Mouse (Mus musculus) gastrocnemius, postnatal 10 days (tissue): Measurements from ENCODE around the gene Zfand4. TPM values are rescaled to one million over a fixed set of nuclear protein-coding genes. Genes with fewer than 3 reads are reported as not detected.
"Not testable (repeated sequence)": the region's sequence is repeated elsewhere in the genome, so short reads cannot be mapped to it uniquely, and the experiment has no call there.

ENCODE experiments used
- DNase-seq: peaks from one replicate; pipeline ENCODE4 v3.0.0; 2021; ENCODE audit warnings: mixed read lengths
- long read RNA-seq, 2 experiments: library from polyadenylated mRNA; stranded (forward); transcript quantifications; one replicate each; pipeline ENCODE4 v2.0.0; 2021
- total RNA-seq, 2 experiments: library from RNA; stranded (reverse); gene quantifications; 2 replicates each; pipeline ENCODE4 v1.2.3; 2021

Gene Zfand4
- total RNA-seq, result 1 to 10 TPM; 1.6 to 2.6 TPM
- long read RNA-seq, experiment 1, partial matches to known transcripts, result 1 of 4 reads
- long read RNA-seq, experiment 1, other reads (novel, unspliced or antisense), result 2 of 4 reads
- long read RNA-seq, experiment 2, partial matches to known transcripts, result 0 of 2 reads
- long read RNA-seq, experiment 2, other reads (novel, unspliced or antisense), result 0 of 2 reads

DNA sequence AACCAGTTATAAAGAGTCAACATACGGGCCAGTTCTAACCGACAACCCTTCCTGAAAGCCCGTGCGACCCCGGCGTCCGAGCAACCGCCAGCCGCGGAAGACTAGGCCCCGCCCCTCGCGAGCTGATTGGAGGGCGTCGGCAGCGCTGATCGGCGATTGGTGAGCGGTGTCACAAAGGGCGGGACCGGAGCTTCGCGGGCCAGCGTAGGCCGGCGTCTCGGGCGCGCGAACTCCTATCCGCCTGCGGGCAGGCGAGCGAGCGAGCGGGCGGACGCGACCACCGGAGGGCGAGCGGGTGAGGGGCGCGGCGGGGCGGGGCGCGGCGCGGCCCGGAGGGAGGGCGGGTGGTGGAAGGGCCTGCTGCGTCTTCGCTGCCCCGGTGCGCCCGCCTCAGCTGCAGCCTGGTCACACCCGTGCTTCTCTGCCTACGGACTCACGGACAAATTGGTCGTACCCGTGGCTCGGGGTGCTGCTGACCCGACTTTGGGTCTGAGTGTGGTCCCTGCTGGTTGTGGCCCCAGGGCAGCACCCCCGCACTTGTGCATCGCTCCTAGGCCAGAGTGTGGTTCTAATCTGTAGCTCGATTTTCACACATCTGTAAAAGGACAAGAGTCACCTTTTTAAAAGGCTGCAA, at the start of gene Zfand4:
Gene Zfand4, plus strand, starts transcription at position 205 of the 634 bp plus-strand sequence.
- DNase-seq, result peak; percentile 94

GRCm38 (mm10) chr6:116227767-116228166, 36.3 kb upstream of the Zfand4 start:
- no peak for DNase-seq

DNA sequence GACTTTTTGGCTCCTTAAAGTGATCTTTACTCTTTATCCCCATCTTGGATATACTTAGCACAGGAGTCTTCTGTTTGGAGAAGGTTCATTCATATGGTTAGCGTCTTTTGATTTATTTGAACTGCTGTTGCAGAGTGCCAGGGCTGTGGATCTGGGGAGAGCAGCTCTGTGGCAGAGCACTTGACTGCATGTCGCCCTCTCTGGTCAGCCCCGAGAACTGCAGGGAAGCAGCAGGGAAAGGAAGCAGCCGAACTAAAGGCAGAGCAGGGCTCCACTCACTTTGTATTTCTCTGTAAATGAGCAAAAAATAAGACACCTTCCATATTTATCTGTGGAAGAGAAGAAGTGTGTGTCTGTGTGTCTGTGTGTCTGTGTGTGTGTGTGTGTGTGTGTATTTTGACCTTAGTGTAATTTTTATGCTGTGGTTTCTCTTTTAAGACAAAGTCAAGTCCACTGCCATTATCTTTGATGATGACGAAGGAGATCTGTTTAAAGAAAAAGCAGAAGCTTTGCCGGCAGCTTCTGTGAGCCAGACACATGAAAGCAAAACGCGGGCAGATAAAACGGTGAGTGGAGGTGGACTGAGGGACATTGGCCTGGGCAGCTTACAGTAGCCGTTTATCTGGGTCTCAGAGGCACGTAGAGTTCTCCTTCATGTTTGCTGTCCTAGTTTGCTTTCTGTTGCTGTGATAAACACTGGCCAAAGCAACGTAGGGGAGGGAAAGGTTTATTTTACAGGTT, 35.1 kb upstream of the Zfand4 start:
- DNase-seq, result peak; percentile 69

DNA sequence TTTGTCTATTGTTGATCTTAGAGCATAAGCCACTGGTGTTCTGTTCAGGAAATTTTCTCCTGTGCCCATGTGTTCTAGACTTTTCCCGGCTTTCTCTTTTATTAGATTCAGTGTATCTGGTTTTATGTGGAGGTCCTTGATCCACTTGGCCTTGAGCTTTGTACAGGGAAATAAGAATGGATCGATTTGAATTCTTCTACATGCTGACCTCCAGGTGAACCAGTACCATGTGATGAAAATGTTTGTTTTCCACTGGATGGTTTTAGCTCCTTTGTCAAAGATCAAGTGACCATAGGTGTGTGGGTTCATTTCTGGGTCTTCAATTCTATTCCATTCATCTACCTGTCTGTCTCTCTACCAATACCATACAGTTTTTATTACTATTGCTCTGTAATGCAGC, 29.2 kb upstream of the Zfand4 start:
- DNase-seq, result not testable (repeated sequence)

GRCm38 (mm10) chr6:116235336-116235735, 28.7 kb upstream of the Zfand4 start:
- no peak for DNase-seq

DNA sequence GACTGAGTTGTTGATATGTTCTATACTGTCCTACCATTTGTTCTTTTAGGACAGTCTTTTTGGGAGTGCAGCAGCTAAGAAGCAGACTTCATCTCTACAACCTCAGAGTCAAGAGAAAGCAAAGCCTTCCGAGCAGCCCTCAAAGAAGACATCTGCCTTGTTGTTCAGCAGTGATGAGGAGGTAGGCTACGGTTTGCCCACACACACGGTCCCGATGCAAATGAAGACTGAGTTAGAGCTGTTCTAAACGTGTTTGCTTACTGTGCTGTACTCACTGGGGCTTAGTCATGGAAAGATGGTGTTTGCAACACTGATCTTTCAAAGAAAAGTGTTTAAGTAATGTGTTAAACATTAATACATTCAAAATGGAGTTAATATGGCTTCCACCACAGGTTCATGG, 25.9 kb upstream of the Zfand4 start:
- no peak for DNase-seq

GRCm38 (mm10) chr6:116240371-116240770, 23.7 kb upstream of the Zfand4 start:
- DNase-seq, result no peak

DNA sequence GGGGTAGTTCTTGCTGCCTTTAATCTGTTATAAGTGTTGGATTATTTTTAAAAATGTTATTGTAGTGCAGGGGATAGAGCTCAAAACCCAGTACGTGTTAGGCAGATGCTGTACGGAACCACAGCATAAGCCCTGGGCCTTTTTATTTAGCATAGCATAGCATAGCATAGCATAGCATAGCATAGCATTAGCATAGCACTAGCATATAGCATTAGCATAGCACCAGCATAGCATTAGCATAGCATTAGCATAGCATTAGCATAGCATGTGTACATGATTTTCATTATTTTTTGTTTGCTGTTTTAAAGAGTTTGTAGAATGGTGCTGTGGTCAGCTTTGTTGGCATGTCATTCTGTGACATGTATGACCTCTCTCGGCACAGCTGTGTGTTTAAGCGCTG, 4.4 kb upstream of the Zfand4 start:
- DNase-seq, result no peak

DNA sequence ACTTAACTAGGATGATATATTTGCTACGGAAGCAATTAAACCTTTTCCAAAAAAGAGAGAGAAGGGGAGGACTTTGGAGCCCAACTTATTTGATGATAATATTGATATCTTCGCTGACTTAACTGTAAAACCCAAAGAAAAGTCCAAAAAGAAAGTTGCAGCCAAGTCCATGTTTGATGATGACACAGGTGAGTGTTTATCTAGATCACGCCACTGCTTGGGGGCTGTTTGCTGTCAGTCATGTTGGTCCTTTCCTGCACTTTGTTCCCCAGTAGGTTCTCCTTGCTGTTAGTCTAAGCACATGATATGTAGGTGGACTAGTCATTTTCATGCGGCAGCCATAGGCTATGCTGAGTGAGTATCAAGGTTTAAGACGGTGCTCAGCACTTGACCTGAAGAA, 3.5 kb upstream of the Zfand4 start:
- no peak for DNase-seq

DNA sequence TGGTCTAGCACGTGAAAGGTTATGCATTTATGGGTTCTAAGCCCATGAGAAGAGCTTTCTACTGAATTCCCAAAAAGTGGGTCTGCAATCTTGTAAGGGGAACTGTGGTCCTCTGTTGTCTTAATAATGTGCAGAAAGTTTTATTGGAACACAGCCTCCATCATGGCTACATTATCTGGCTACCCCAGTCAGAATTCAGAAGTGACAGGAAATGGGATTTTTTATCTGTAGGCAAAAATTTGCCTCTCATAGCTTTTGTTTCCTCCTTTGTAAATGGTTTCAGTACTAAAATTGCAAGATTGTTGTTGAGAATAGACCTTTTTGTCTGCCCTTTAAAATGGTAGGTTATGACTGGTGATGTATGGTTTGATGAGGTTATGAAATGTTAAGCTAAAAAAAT, 1.2 kb upstream of the Zfand4 start:
- no peak for DNase-seq

- no peak for DNase-seq
Observed at GRCm38 (mm10) chr6:116264836-116265235, 814 bp downstream of the Zfand4 start.

DNA sequence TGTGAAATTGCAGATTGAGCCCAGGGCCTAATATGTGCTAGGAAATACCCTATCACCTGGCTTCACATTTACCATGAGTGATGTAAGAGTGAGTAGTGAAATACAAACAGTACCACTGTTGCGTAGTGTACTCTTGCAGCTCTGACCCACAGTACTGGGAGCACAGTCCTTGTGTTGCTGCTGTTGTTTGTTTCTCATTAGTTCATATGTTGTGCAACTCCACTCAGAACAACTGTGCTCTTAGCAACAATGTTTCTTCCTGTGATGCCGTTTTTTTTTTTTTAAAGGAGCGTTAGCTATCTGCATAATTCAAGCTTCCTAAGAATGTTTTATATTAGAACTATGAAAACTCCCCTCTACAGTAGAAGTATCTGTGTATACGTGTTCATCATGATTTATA, 1.6 kb downstream of the Zfand4 start:
- DNase-seq, result no peak

- DNase-seq, result no peak
Observed at GRCm38 (mm10) chr6:116266273-116267109, 2.5 kb downstream of the Zfand4 start.

GRCm38 (mm10) chr6:116267110-116267423, 3.0 kb downstream of the Zfand4 start:
- no peak for DNase-seq

DNA sequence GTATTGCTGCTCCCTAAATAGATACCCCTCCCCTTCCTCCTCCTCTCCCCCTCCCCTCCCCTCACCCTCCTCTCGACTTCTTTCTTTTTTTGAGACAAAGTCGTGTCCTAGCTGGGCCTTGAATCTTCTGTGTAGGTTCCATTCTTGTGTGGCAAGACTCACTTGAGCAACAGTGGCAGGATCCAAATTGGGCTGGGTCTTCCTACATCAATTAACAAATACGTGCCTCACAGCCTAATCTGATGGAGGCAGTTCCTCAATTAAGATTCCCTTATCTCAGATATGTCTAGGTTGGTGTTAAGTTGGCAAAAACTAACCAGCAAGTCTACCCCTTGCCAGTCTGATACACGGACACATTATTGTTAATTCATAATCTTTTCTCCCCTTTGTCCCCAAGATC, 11.7 kb downstream of the Zfand4 start:
- no peak for DNase-seq

GRCm38 (mm10) chr6:116278679-116279317, 14.8 kb downstream of the Zfand4 start:
- no peak for DNase-seq

DNA sequence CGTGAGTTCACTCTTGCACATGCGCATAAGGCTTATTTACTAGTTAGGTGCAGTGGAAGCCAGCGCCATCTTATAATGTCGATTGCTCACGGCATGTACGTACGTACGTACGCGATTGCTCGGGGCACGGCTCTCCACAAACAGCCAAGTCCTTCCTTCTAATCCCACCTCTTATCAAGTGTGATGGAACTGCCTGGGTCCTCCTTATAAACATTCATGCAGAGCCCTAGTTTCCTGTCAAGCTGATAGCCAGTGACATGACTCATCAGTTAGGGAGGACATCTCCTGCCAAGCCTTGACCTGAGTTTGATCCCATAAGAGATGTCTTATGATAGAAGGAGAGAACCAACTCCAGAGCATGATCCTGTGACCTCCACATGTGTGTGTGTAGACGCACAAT, 17.0 kb downstream of the Zfand4 start:
- DNase-seq, result no peak

GRCm38 (mm10) chr6:116282546-116282945, 18.5 kb downstream of the Zfand4 start:
- DNase-seq, result no peak

- DNase-seq, result no peak
Observed at GRCm38 (mm10) chr6:116283280-116283679, 19.3 kb downstream of the Zfand4 start.

DNA sequence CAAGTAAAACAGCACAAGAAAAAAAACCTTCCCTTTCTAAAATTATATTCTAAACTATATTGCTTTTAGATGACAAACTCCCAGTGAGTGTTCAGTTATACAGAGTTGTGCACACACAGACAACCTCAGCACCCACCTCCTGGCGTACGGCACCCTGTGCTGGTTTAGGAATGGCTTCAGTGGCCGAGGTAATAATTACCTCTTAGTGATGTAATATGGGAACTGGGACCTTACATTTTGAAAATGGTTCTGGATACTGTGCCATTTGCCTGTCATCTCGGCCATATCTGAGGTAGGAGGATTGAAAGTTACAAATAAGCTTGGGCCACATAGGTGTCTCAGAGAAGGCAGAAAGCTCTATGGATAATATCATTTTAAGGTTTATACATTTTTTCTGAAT, 22.3 kb downstream of the Zfand4 start:
- DNase-seq, result no peak

DNA sequence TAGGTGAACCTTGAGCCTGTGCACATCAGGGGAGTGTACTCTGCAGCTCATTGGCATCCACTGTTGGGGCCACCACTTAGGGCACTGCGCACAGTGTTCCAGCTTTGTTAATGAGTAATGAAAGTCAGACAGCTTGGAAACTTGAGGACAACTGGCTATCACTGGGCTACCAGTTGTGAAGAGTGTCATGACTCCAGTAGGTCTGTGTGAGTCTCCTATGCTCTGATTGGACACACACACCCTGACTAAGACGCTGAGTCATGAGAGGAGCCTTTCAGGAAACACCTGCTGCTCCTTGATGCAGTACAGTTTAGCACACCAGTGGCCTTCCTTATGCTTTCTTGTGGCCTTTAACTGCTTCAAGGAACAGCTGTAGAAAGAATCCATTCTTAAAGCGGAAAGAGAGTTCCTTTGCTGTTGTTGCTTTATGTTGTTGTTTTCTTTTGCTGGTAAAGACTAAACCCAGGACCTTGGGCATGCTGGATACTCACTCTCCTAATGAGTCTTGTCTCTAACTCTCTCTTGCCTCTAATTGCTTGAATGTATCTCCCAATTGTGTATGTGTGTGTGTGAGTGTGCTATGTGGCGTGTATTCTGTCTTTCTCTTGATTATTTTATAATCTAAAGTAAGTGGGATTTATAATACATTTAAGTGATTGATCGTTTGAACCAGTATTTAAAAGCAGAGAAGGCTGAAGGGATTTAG, 23.0 kb downstream of the Zfand4 start:
- no peak for DNase-seq

DNA sequence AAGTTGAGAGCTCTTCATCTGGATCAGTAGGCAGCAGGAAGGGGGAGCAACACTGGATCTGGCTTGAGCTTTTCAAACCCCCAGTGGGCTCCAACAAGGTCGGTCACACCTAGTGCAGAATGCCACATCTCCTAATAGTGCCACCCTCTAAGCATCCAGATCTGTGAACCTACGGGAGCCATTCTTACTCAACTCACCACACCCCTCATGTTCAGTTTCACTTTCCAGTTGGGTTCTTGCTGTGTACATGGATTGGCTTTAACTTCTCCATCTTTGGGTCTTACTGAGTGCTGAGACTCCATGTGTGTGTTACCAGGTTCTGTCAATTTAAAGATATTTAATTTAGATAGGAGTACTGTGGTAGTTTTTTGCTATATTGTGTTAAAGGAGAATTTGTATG, 47.4 kb downstream of the Zfand4 start:
- no peak for DNase-seq
